Mouse (Mus musculus) stomach, postnatal 0 days (tissue): ENCODE results near the gene Shisal2a.
A peak's percentile ranks its signal among the peaks of the same experiment; 100 is the strongest.

Experiments
- CTCF ChIP-seq: IDR thresholded peaks from 2 replicates; pipeline ENCODE4 v1.5.1; 2016; ENCODE audit warnings: antibody characterized with exemption, low read depth, mild to moderate bottlenecking, moderate library complexity
- EP300 ChIP-seq: optimal IDR thresholded peaks from 2 replicates; pipeline ENCODE3; 2016; ENCODE audit warnings: antibody characterized with exemption

GRCm38 (mm10) chr4:108383183-108383714 lies at the start of gene Shisal2a:
- TF ChIP-seq EP300 (no peak), CTCF (peak; percentile 36; the same call in 1 of the 2 replicates)
